Mouse (Mus musculus) heart, embryonic 16.5 days (tissue): ENCODE results near the gene Smyd5. TPM values are rescaled to one million over a fixed set of nuclear protein-coding genes. Genes with fewer than 3 reads are reported as not detected.
"Not testable (repeated sequence)": the region's sequence is repeated elsewhere in the genome, so short reads cannot be mapped to it uniquely, and the experiment has no call there.

ENCODE experiments used
- ATAC-seq: fragments of 200-750 bp; cut with Nextera tagmentation; replicated peaks from 2 replicates; pipeline ENCODE4 v1.8.0; 2017; ENCODE audit warnings: moderate number of reproducible peaks; ENCODE audit not compliant: insufficient read depth, low FRiP score; ENCODE audit errors: extremely low read depth
- H3K27ac ChIP-seq: fragments of 300-500 bp; sonication (generic); 2 replicates; pipeline ENCODE4 v1.5.1; 2014; ENCODE audit warnings: mild to moderate bottlenecking, low read length, control low read depth, moderate library complexity
- H3K27me3 ChIP-seq: fragments of 300-500 bp; sonication (generic); 2 replicates; pipeline ENCODE4 v1.6.1; 2014; ENCODE audit warnings: low read length, mixed read lengths; ENCODE audit not compliant: control insufficient read depth, insufficient read depth
- H3K36me3 ChIP-seq: fragments of 300-500 bp; sonication (generic); 2 replicates; pipeline ENCODE4 v1.6.1; 2014; ENCODE audit not compliant: control insufficient read depth, insufficient read depth
- H3K4me1 ChIP-seq: fragments of 300-500 bp; sonication (generic); 2 replicates; pipeline ENCODE4 v1.6.1; 2014; ENCODE audit warnings: low read length, mixed read lengths; ENCODE audit not compliant: control insufficient read depth, insufficient read depth
- H3K4me2 ChIP-seq: fragments of 300-500 bp; sonication (generic); 2 replicates; pipeline ENCODE4 v1.6.1; 2014; ENCODE audit warnings: low read depth, mild to moderate bottlenecking, control low read depth, low read length
- H3K4me3 ChIP-seq: fragments of 300-500 bp; sonication (generic); 2 replicates; pipeline ENCODE4 v1.5.1; 2014; ENCODE audit warnings: mild to moderate bottlenecking, control low read depth, low read length
- H3K9ac ChIP-seq: fragments of 300-500 bp; sonication (generic); 2 replicates; pipeline ENCODE4 v1.6.1; 2014; ENCODE audit warnings: low read length, control low read depth
- H3K9me3 ChIP-seq: fragments of 300-500 bp; sonication (generic); replicated peaks from 2 replicates; pipeline ENCODE4 v1.6.1; 2016; ENCODE audit warnings: low read length; ENCODE audit not compliant: control insufficient read depth
- WGBS: fragments of 180-500 bp; shearing (Covaris S2); extraction: QIAGEN DNeasy Blood & Tissue Kit; methylation state at CpG from one replicate; pipeline ENCODE4 v1.1.7; 2014; 5-methylcytosine and 5-hydroxymethylcytosine counted together
- polyA plus RNA-seq: library from polyadenylated mRNA; unstranded; fragments of >200 nt; fragmentation: Nextera tagmentation; extraction: Ambion mirVana; gene quantifications from 2 replicates; pipeline ENCODE4 v1.2.1, GENCODE M21; 2015

Smyd5 gene
- polyA plus RNA-seq, 1 experiment from 2014 or later, result 35.0 TPM

- Histone ChIP-seq H3K4me3 (no peak overlapping the region), H3K4me2 (no peak overlapping the region), H3K27me3 (no peaks in the 10 kb centered on the region), H3K9ac (no peak overlapping the region), H3K9me3 (no peaks in the 10 kb centered on the region), H3K27ac (no peak overlapping the region), H3K36me3 (peaks cover 36% of the 10 kb centered on the region), H3K4me1 (no peaks in the 10 kb centered on the region; the same call in 1 of the 2 replicates)
- 87% methylated on average over 4 of the region's 4 CpGs for WGBS
- no peak for ATAC-seq
These were observed 9.4 kb downstream of the Smyd5 start for GRCm38 (mm10) chr6:85441142-85441541.

GRCm38 (mm10) chr6:85443488-85444233 is 11.9 kb downstream of the Smyd5 start:
- H3K4me1 ChIP-seq, result no peaks in the 10 kb centered on the region; the same call in 1 of the 2 replicates
- no peaks in the 10 kb centered on the region for H3K9me3 ChIP-seq
- 88% methylated on average over 3 of the region's 3 CpGs for WGBS
- no peak overlapping the region for H3K4me2 ChIP-seq
- ATAC-seq, result no peak
- no peak overlapping the region for H3K9ac ChIP-seq
- peaks cover 40% of the 10 kb centered on the region for H3K36me3 ChIP-seq
- no peak overlapping the region for H3K4me3 ChIP-seq
- no peaks in the 10 kb centered on the region for H3K27me3 ChIP-seq
- no peak overlapping the region; the same call in 1 of the 2 replicates for H3K27ac ChIP-seq

- Histone ChIP-seq H3K27me3 (no peaks in the 10 kb centered on the region), H3K9ac (no peak overlapping the region), H3K4me3 (no peak overlapping the region), H3K36me3 (peaks cover 34% of the 10 kb centered on the region), H3K4me1 (no peaks in the 10 kb centered on the region; the same call in 1 of the 2 replicates), H3K9me3 (no peaks in the 10 kb centered on the region), H3K27ac (no peak overlapping the region), H3K4me2 (no peak overlapping the region)
- 73% methylated on average over 8 of the region's 8 CpGs for WGBS
- no peak for ATAC-seq
These were observed 12.6 kb downstream of the Smyd5 start for GRCm38 (mm10) chr6:85444266-85444965.

- peaks cover 30% of the 10 kb centered on the region for H3K36me3 ChIP-seq
- no peak overlapping the region for H3K27ac ChIP-seq
- no peak overlapping the region for H3K9ac ChIP-seq
- H3K27me3 ChIP-seq, result no peaks in the 10 kb centered on the region
- WGBS, result 81% methylated on average over 5 of the region's 5 CpGs
- ATAC-seq, result no peak
- H3K4me3 ChIP-seq, result no peak overlapping the region
- H3K4me2 ChIP-seq, result no peak overlapping the region
- no peaks in the 10 kb centered on the region for H3K9me3 ChIP-seq
- H3K4me1 ChIP-seq, result no peaks in the 10 kb centered on the region; the same call in 1 of the 2 replicates
These were observed 13.5 kb downstream of the Smyd5 start for GRCm38 (mm10) chr6:85445286-85445685.

- no peak for ATAC-seq
- Histone ChIP-seq H3K27ac (no peak overlapping the region), H3K4me2 (no peak overlapping the region), H3K9me3 (no peaks in the 10 kb centered on the region), H3K4me1 (no peaks in the 10 kb centered on the region; the same call in 1 of the 2 replicates), H3K9ac (no peak overlapping the region), H3K27me3 (no peaks in the 10 kb centered on the region), H3K4me3 (no peak overlapping the region), H3K36me3 (peaks cover 20% of the 10 kb centered on the region)
- 81% methylated on average over 6 of the region's 6 CpGs for WGBS
These were observed 15.6 kb downstream of the Smyd5 start for GRCm38 (mm10) chr6:85447351-85447750.

- ATAC-seq, H3K9me3 ChIP-seq, H3K27ac ChIP-seq, H3K27me3 ChIP-seq: not testable (repeated sequence)
- 55% methylated on average over 1 of the region's 1 CpGs for WGBS
- H3K9ac ChIP-seq, result peak overlapping the region; percentile 87
- H3K36me3 ChIP-seq, result peaks cover 15% of the 10 kb centered on the region
- peaks cover 23% of the 10 kb centered on the region for H3K4me1 ChIP-seq
- H3K4me3 ChIP-seq, result peak overlapping the region; percentile 64
- H3K4me2 ChIP-seq, result peak overlapping the region; percentile 93
These were observed 18.4 kb downstream of the Smyd5 start for GRCm38 (mm10) chr6:85450140-85450539.

- H3K36me3 ChIP-seq, result peaks cover 8% of the 10 kb centered on the region
- H3K4me3 ChIP-seq, result peak within 1 kb of the TSS; percentile 64
- under 1% methylated on average over 86 of the region's 96 CpGs for WGBS
- peak within 1 kb of the TSS; percentile 93 for H3K4me2 ChIP-seq
- peak within 1 kb of the TSS; percentile 87 for H3K9ac ChIP-seq
- H3K27me3 ChIP-seq, result no peaks in the 10 kb centered on the region
- peaks cover 26% of the 10 kb centered on the region for H3K4me1 ChIP-seq
- peak within 1 kb of the TSS; percentile 90 for H3K27ac ChIP-seq
- ATAC-seq, result peak; percentile 91
- no peaks in the 10 kb centered on the region for H3K9me3 ChIP-seq
These were observed 19.2 kb downstream of the Smyd5 start, which contains the start of gene Cct7 for GRCm38 (mm10) chr6:85450697-85451663. Gene Cct7 (plus strand): TSS chr6:85451514.

GRCm38 (mm10) chr6:85451664-85452410 is 20.0 kb downstream of the Smyd5 start, which contains the start of gene Pradc1:
Gene Pradc1 (minus strand): TSS chr6:85451970.
- peak; percentile 90 for ATAC-seq
- Histone ChIP-seq H3K27ac (peak within 1 kb of the TSS; percentile 90), H3K4me1 (peaks cover 32% of the 10 kb centered on the region), H3K9ac (peak within 1 kb of the TSS; percentile 87), H3K4me2 (peak within 1 kb of the TSS; percentile 93), H3K9me3 (no peaks in the 10 kb centered on the region), H3K4me3 (peak within 1 kb of the TSS; percentile 64), H3K36me3 (peaks cover 2% of the 10 kb centered on the region; the same call in 1 of the 2 replicates), H3K27me3 (no peaks in the 10 kb centered on the region)
- WGBS, result under 1% methylated on average over 54 of the region's 54 CpGs
